In genomic region chr9:46181297-46181696, GRCm38 (mm10) we compare ENCODE assay signal across 23 mouse cellular contexts. TPM values are rescaled to one million over a fixed set of nuclear protein-coding genes. Genes with fewer than 3 reads are reported as not detected.
DNase-seq lines count a peak whose midpoint lies in the region; ATAC-seq lines count a peak whose summit lies in the region.
"Had no signal": no experiment of that assay in that cellular context is flagged by ENCODE, and none has a peak within 500 bp of the region (broad histone marks: within the 10 kb centered on the region; RNA-seq: fewer than 3 reads in every experiment).

No protein-coding gene starts in this region.

- H3K4me3 ChIP-seq in forebrain, embryonic 14.5 days (ENCODE audit: low read depth, low read length): no peak overlapping the region
- H3K4me3 ChIP-seq in forebrain, embryonic 15.5 days: no peak overlapping the region
- H3K4me3 ChIP-seq in midbrain, embryonic 16.5 days (ENCODE audit: low read depth, low read length): no peak overlapping the region
- H3K4me3 ChIP-seq in midbrain, embryonic 13.5 days (replicated peaks): no peak overlapping the region
- H3K4me3 ChIP-seq: erythroblast, embryonic 14.5 days; heart, embryonic 12.5 days; myocyte had no signal

- no peaks in the 10 kb centered on the region for H3K4me1 ChIP-seq in forebrain, embryonic 14.5 days (ENCODE audit: control insufficient read depth, insufficient read depth, low read length)
- no peaks in the 10 kb centered on the region for H3K4me1 ChIP-seq in forebrain, embryonic 15.5 days
- H3K4me1 ChIP-seq in midbrain, embryonic 16.5 days (ENCODE audit: control insufficient read depth, insufficient read depth, low read length): peaks cover 5% of the 10 kb centered on the region; the same call in 1 of the 2 replicates
- peaks cover 4% of the 10 kb centered on the region for H3K4me1 ChIP-seq in midbrain, embryonic 13.5 days (replicated peaks)

- peak; percentile 13 for DNase-seq in forebrain, embryonic 14.5 days (ENCODE audit: low spot score)
- peak; percentile 81 for DNase-seq in cerebellum, adult 9-10 months
- DNase-seq in naive thymus-derived CD4-positive, alpha-beta T cell, adult 2 months (ENCODE audit: low read depth): peak; percentile 44
- no peak for DNase-seq in urinary bladder, postnatal 36 days (ENCODE audit: low spot score in 2 of 2)
- no peak for DNase-seq in gastrocnemius, postnatal 4 days (ENCODE audit: low spot score in 2 of 2)
- DNase-seq: adrenal gland, adult 2 months; embryo, embryonic 11 days; gastrocnemius, postnatal 25 days; heart, postnatal 4 days; kidney, adult 9 months; right cerebral cortex, adult 18-20 months; thymus, postnatal 4 days had no signal

- no peak overlapping the region for H3K9ac ChIP-seq in forebrain, embryonic 14.5 days (ENCODE audit: low read length)
- H3K9ac ChIP-seq in forebrain, embryonic 15.5 days (replicated peaks): no peak overlapping the region
- H3K9ac ChIP-seq in midbrain, embryonic 16.5 days (ENCODE audit: low read depth, low read length): no peak overlapping the region
- H3K9ac ChIP-seq in midbrain, embryonic 13.5 days (replicated peaks): no peak overlapping the region
- H3K9ac ChIP-seq: heart, embryonic 12.5 days; liver, embryonic 14.5 days had no signal

- H3K4me2 ChIP-seq in forebrain, embryonic 14.5 days (ENCODE audit: low read length): no peak overlapping the region
- no peak overlapping the region for H3K4me2 ChIP-seq in forebrain, embryonic 15.5 days (replicated peaks)
- H3K4me2 ChIP-seq in midbrain, embryonic 16.5 days (ENCODE audit: low read length): no peak overlapping the region
- H3K4me2 ChIP-seq in midbrain, embryonic 13.5 days (replicated peaks): no peak overlapping the region
- H3K4me2 ChIP-seq: heart, embryonic 12.5 days had no signal

- H3K9me3 ChIP-seq in forebrain, embryonic 14.5 days (replicated peaks; ENCODE audit: control insufficient read depth, low read length): no peaks in the 10 kb centered on the region
- H3K9me3 ChIP-seq in forebrain, embryonic 15.5 days: no peaks in the 10 kb centered on the region
- H3K9me3 ChIP-seq in midbrain, embryonic 16.5 days (replicated peaks; ENCODE audit: control insufficient read depth, low read length, poor library complexity, severe bottlenecking): no peaks in the 10 kb centered on the region
- H3K9me3 ChIP-seq in midbrain, embryonic 13.5 days: no peaks in the 10 kb centered on the region
- H3K9me3 ChIP-seq: heart, embryonic 12.5 days had no signal

- WGBS in forebrain, embryonic 14.5 days: 76% methylated on average over 8 of the region's 8 CpGs
- WGBS in forebrain, embryonic 15.5 days: 60% methylated on average over 8 of the region's 8 CpGs
- WGBS in midbrain, embryonic 16.5 days: 88% methylated on average over 8 of the region's 8 CpGs
- WGBS in midbrain, embryonic 13.5 days: 90% methylated on average over 8 of the region's 8 CpGs

- peaks cover 8% of the 10 kb centered on the region; the same call in 1 of the 2 replicates for H3K36me3 ChIP-seq in forebrain, embryonic 14.5 days (ENCODE audit: control insufficient read depth, insufficient read depth, low read length)
- peaks cover 4% of the 10 kb centered on the region; the same call in 1 of the 2 replicates for H3K36me3 ChIP-seq in forebrain, embryonic 15.5 days
- H3K36me3 ChIP-seq in midbrain, embryonic 16.5 days (ENCODE audit: control insufficient read depth, insufficient read depth, low read length): 0 out of 2 replicates have a peak, but pooled peaks cover 4% of the 10 kb centered on the region
- H3K36me3 ChIP-seq in midbrain, embryonic 13.5 days: peaks cover 13% of the 10 kb centered on the region

- no peak overlapping the region for H3K27ac ChIP-seq in forebrain, embryonic 14.5 days (ENCODE audit: low read depth, low read length)
- H3K27ac ChIP-seq in forebrain, embryonic 15.5 days (replicated peaks): no peak overlapping the region
- peak overlapping the region; percentile 18; the same call in 1 of the 2 replicates for H3K27ac ChIP-seq in midbrain, embryonic 16.5 days (ENCODE audit: low read length)
- H3K27ac ChIP-seq in midbrain, embryonic 13.5 days: no peak overlapping the region
- H3K27ac ChIP-seq: hindbrain, postnatal 0 days; liver, embryonic 14.5 days had no signal

- no peak; the same call in 1 of the 2 replicates for ATAC-seq in forebrain, embryonic 14.5 days
- no peak for ATAC-seq in forebrain, embryonic 15.5 days (replicated peaks)
- ATAC-seq in midbrain, embryonic 16.5 days: no peak
- ATAC-seq in midbrain, embryonic 13.5 days: no peak
- ATAC-seq: hindbrain, postnatal 0 days; Patski had no signal

- no peaks in the 10 kb centered on the region for H3K27me3 ChIP-seq in forebrain, embryonic 14.5 days (replicated peaks; ENCODE audit: control insufficient read depth, insufficient read depth, low read length)
- H3K27me3 ChIP-seq in forebrain, embryonic 15.5 days: no peaks in the 10 kb centered on the region
- H3K27me3 ChIP-seq in midbrain, embryonic 16.5 days (ENCODE audit: control insufficient read depth, insufficient read depth, low read depth, low read length): no peaks in the 10 kb centered on the region
- H3K27me3 ChIP-seq in midbrain, embryonic 13.5 days: no peaks in the 10 kb centered on the region
- H3K27me3 ChIP-seq: heart, embryonic 12.5 days; Patski had no signal

RNA-seq across cellular contexts. Expression of gene Apoa1, which starts 47.1 kb away (rescaled TPM):
- polyA plus RNA-seq in forebrain, embryonic 14.5 days (2014; fragmentation: Nextera tagmentation; extraction: Ambion mirVana): 1.6 and 2.0 TPM in 2 replicates
- polyA plus RNA-seq in forebrain, embryonic 15.5 days (2015; fragmentation: Nextera tagmentation; extraction: Ambion mirVana): 1.7 and 3.5 TPM in 2 replicates
- 3.5 and 3.9 TPM in 2 replicates for polyA plus RNA-seq in midbrain, embryonic 16.5 days (2015; fragmentation: Nextera tagmentation; extraction: Ambion mirVana)
- 2.9 and 3.3 TPM in 2 replicates for polyA plus RNA-seq in midbrain, embryonic 13.5 days (2015; fragmentation: Nextera tagmentation; extraction: Ambion mirVana)
- 10 to 100 TPM in 1 of 2 experiments, 1 to 10 TPM in 1; 4.0 to 31.8 TPM for total RNA-seq in gastrocnemius, postnatal 4 days (2021)
- total RNA-seq: gastrocnemius, postnatal 25 days had no signal
- polyA plus RNA-seq: myocyte, Patski had no signal

RNA-seq across cellular contexts. Expression of gene Apoc3, which starts 54.1 kb away (rescaled TPM):
- not detected in 2 replicates for polyA plus RNA-seq in forebrain, embryonic 14.5 days (2014; fragmentation: Nextera tagmentation; extraction: Ambion mirVana)
- not detected in 2 replicates for polyA plus RNA-seq in forebrain, embryonic 15.5 days (2015; fragmentation: Nextera tagmentation; extraction: Ambion mirVana)
- not detected in 2 replicates for polyA plus RNA-seq in midbrain, embryonic 16.5 days (2015; fragmentation: Nextera tagmentation; extraction: Ambion mirVana)
- polyA plus RNA-seq in midbrain, embryonic 13.5 days (2015; fragmentation: Nextera tagmentation; extraction: Ambion mirVana): not detected in 2 replicates
- not detected for total RNA-seq in gastrocnemius, postnatal 4 days (2021)
- total RNA-seq: heart, postnatal 4 days; hindbrain, postnatal 0 days had no signal
- polyA plus RNA-seq: erythroblast, embryonic 14.5 days; heart, embryonic 12.5 days; hindbrain, postnatal 0 days; limb, embryonic 11.5 days; myocyte; Patski; testis, adult 2 months had no signal

RNA-seq across cellular contexts. Expression of gene Apoa4, which starts 59.2 kb away (rescaled TPM):
- not detected in 2 replicates for polyA plus RNA-seq in forebrain, embryonic 14.5 days (2014; fragmentation: Nextera tagmentation; extraction: Ambion mirVana)
- polyA plus RNA-seq in forebrain, embryonic 15.5 days (2015; fragmentation: Nextera tagmentation; extraction: Ambion mirVana): not detected in 2 replicates
- polyA plus RNA-seq in midbrain, embryonic 16.5 days (2015; fragmentation: Nextera tagmentation; extraction: Ambion mirVana): not detected in 2 replicates
- 0.08 and 0.57 TPM in 2 replicates for polyA plus RNA-seq in midbrain, embryonic 13.5 days (2015; fragmentation: Nextera tagmentation; extraction: Ambion mirVana)
- total RNA-seq in gastrocnemius, postnatal 4 days (2021): under 1 TPM in 1 of 2 experiments, not detected in 1; 0.15 TPM
- total RNA-seq: gastrocnemius, postnatal 25 days; heart, postnatal 4 days; hindbrain, postnatal 0 days had no signal
- polyA plus RNA-seq: erythroblast, embryonic 14.5 days; hindbrain, postnatal 0 days; limb, embryonic 11.5 days; myocyte; Patski had no signal

Comparison
In these comparisons a context has a peak if more than half of its experiments do, and no peak if none do; other contexts are left out.
1. DNase-seq: peak in forebrain, embryonic 14.5 days (single experiment), cerebellum, adult 9-10 months (single experiment) and naive thymus-derived CD4-positive, alpha-beta T cell, adult 2 months (single experiment); none in urinary bladder, postnatal 36 days (0 of 2) and gastrocnemius, postnatal 4 days (0 of 2).